Mouse (Mus musculus) intestine, embryonic 14.5 days (tissue): Measurements from ENCODE around the gene Slc44a4. TPM values are rescaled to one million over a fixed set of nuclear protein-coding genes. Genes with fewer than 3 reads are reported as not detected.
A peak's percentile ranks its signal among the peaks of the same experiment; 100 is the strongest.
"Not testable (repeated sequence)": the region's sequence is repeated elsewhere in the genome, so short reads cannot be mapped to it uniquely, and the experiment has no call there.

Experiments
- ATAC-seq: fragments of 200-750 bp; cut with Nextera tagmentation; replicated peaks from 2 replicates; pipeline ENCODE4 v1.8.0; 2017; ENCODE audit warnings: low read depth, moderate number of reproducible peaks, moderate TSS enrichment, moderate library complexity; ENCODE audit not compliant: low FRiP score, low TSS enrichment
- DNase-seq: peaks from one replicate; pipeline ENCODE4 v3.0.0-alpha.2; 2018; ENCODE audit warnings: low spot score
- H3K27ac ChIP-seq: fragments of 300-500 bp; sonication (generic); 2 replicates; pipeline ENCODE4 v1.5.1; 2014; ENCODE audit warnings: low read depth, mild to moderate bottlenecking, control low read depth
- H3K27me3 ChIP-seq: fragments of 300-500 bp; sonication (generic); replicated peaks from 2 replicates; pipeline ENCODE4 v1.6.1; 2014; ENCODE audit warnings: low read length, control low read depth; ENCODE audit not compliant: control insufficient read depth, insufficient read depth
- H3K36me3 ChIP-seq: fragments of 300-500 bp; sonication (generic); 2 replicates; pipeline ENCODE4 v1.6.1; 2014; ENCODE audit warnings: low read length, control low read depth; ENCODE audit not compliant: control insufficient read depth, insufficient read depth
- H3K4me1 ChIP-seq: fragments of 300-500 bp; sonication (generic); replicated peaks from 2 replicates; pipeline ENCODE4 v1.6.1; 2014; ENCODE audit warnings: low read length, control low read depth, mixed read lengths; ENCODE audit not compliant: control insufficient read depth, insufficient read depth
- H3K4me2 ChIP-seq: fragments of 300-500 bp; sonication (generic); 2 replicates; pipeline ENCODE4 v1.6.1; 2014; ENCODE audit warnings: low read length
- H3K4me3 ChIP-seq: fragments of 300-500 bp; sonication (generic); 2 replicates; pipeline ENCODE4 v1.5.1; 2014; ENCODE audit warnings: low read depth, low read length, control low read depth, mixed read lengths
- H3K9ac ChIP-seq: fragments of 300-500 bp; sonication (generic); 2 replicates; pipeline ENCODE4 v1.6.1; 2014; ENCODE audit warnings: mild to moderate bottlenecking, low read length
- H3K9me3 ChIP-seq: fragments of 300-500 bp; sonication (generic); 2 replicates; pipeline ENCODE4 v1.6.1; 2016; ENCODE audit warnings: low read length, control low read depth; ENCODE audit not compliant: control insufficient read depth
- WGBS: fragments of 180-500 bp; shearing (Covaris S2); extraction: QIAGEN DNeasy Blood & Tissue Kit; methylation state at CpG from one replicate; pipeline ENCODE4 v1.1.7; 2014; 5-methylcytosine and 5-hydroxymethylcytosine counted together
- polyA plus RNA-seq: library from polyadenylated mRNA; unstranded; fragments of >200 nt; fragmentation: Nextera tagmentation; extraction: Ambion mirVana; gene quantifications from 2 replicates; pipeline ENCODE4 v1.2.1, GENCODE M21; 2014

The Slc44a4 gene
- polyA plus RNA-seq, 1 experiment from 2014 or later = 28.4 TPM

DNA sequence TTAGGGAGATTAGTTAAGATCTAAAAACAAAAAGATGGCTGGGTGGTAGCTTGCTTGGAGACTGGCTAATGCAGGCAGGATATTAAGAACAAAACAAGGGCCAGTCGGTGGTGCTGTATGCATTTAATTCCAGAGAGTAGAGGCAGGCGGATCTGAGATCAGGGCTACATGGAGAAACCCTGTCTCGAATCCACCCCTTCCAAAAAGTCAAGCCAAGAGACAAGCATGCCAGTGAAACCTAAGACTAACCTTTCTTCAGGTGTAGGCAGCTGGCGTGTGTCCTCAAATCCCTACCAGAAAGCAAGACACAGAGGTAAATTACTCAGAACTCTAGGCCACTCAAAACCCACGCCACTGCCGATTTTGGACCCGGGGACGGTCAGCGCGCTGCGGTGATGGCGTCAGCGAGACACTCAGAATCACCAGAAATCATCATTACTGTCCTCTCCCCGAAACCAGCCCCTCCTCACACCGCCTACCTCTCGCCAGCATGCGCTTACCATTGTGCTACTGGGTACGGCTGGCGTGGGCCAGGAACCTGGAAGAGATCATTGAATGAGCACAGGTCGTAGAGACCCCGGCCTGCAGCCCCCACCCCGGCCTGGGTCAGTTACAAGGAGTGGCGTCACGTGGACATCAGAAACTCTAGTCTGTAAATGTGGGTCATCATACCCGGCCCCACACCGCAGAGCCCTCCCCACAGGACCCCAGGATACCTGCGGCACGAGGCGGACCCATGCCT is 37.5 kb downstream of the Slc44a4 start:
- no peak for DNase-seq
- WGBS = under 1% methylated on average over 29 of the region's 29 CpGs
- peaks cover 4% of the 10 kb centered on the region; the same call in 1 of the 2 replicates for H3K4me1 ChIP-seq
- H3K9ac ChIP-seq = peak overlapping the region; percentile 100
- peaks cover 21% of the 10 kb centered on the region for H3K36me3 ChIP-seq
- H3K9me3 ChIP-seq = no peaks in the 10 kb centered on the region
- H3K27me3 ChIP-seq = no peaks in the 10 kb centered on the region; the same call in 1 of the 2 replicates
- ATAC-seq = peak; percentile 16; the same call in 1 of the 2 replicates
- peak overlapping the region; percentile 96 for H3K27ac ChIP-seq
- H3K4me3 ChIP-seq = peak overlapping the region; percentile 100
- H3K4me2 ChIP-seq = peak overlapping the region; percentile 91

DNA sequence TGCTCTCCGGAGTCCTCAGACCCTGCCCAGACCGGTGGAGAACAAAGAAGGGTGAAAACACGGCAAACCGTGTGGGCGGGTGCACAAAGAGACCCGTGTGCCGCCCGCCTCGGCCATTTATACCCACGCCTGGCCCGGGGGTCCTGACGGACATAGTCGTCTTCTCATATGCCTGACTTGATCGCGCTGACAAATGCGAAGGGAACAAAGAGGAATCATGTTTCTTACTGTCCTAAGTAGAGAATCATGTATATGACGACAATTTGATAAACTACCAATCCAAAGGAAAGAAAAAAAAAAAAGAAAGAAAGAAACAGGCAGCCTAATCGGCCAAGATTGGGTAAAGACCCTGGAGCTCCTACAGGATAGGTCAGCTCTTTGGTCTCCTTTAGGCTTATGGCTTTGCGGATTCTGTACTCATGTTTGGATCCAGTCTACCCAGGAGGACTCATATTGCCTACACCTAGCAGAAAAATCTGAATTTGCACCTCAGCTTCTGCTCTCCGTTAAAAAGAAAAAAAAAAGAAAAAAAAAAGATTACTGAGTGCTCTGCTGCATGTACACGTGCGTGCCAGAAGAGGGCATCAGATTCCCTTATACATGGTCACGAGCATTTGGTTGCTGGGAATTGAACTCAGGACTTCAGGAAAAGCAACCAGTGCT is 38.2 kb downstream of the Slc44a4 start:
- Histone ChIP-seq H3K36me3 (peaks cover 21% of the 10 kb centered on the region), H3K4me2 (peak overlapping the region; percentile 91), H3K9ac (peak overlapping the region; percentile 100), H3K9me3 (no peaks in the 10 kb centered on the region), H3K4me1 (peaks cover 4% of the 10 kb centered on the region; the same call in 1 of the 2 replicates), H3K27ac (peak overlapping the region; percentile 96), H3K27me3 (no peaks in the 10 kb centered on the region; the same call in 1 of the 2 replicates), H3K4me3 (peak overlapping the region; percentile 100)
- peak; percentile 98 for DNase-seq
- WGBS = under 1% methylated on average over 23 of the region's 23 CpGs
- ATAC-seq = peak; percentile 74

GRCm38 (mm10) chr17:34953258-34953657 is 39.0 kb downstream of the Slc44a4 start:
- Histone ChIP-seq H3K4me2 (no peak overlapping the region), H3K4me1 (peaks cover 4% of the 10 kb centered on the region; the same call in 1 of the 2 replicates), H3K4me3 (peak overlapping the region; percentile 100; the same call in 1 of the 2 replicates), H3K27ac (no peak overlapping the region), H3K27me3 (no peaks in the 10 kb centered on the region; the same call in 1 of the 2 replicates), H3K9me3 (no peaks in the 10 kb centered on the region), H3K36me3 (peaks cover 21% of the 10 kb centered on the region), H3K9ac (no peak overlapping the region)
- 91% methylated on average over 3 of the region's 3 CpGs for whole genome bisulfite sequencing
- no peak for ATAC-seq
- no peak for DNase-seq

- no peaks in the 10 kb centered on the region; the same call in 1 of the 2 replicates for H3K27me3 ChIP-seq
- H3K27ac ChIP-seq = no peak overlapping the region
- H3K9me3 ChIP-seq = no peaks in the 10 kb centered on the region
- 94% methylated on average over 4 of the region's 4 CpGs for WGBS
- H3K4me3 ChIP-seq = no peak overlapping the region
- H3K9ac ChIP-seq = no peak overlapping the region
- no peak overlapping the region for H3K4me2 ChIP-seq
- ATAC-seq = no peak
- peaks cover 21% of the 10 kb centered on the region for H3K36me3 ChIP-seq
- DNase-seq = no peak
- H3K4me1 ChIP-seq = peaks cover 4% of the 10 kb centered on the region; the same call in 1 of the 2 replicates
These were observed 39.6 kb downstream of the Slc44a4 start for GRCm38 (mm10) chr17:34953904-34954303.

DNA sequence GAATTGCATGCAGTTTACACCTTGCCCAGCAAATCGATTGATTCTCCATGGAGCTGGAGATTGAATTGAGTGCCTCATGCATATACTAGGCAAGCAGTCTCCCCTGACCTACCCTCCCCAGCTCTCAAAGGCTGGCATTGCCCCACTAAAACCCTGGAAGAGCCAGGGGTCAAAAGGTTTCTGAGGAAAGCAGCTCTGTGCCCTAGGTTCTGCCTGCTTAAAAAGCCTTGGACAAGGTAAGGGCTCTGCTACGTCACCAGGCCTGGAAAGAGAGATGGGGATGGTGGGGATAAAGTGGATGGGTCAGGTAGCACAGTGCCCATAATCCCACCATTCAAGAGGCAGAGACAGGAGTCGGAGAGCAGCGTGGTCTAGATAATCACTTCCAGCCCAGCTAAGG is 40.6 kb downstream of the Slc44a4 start:
- DNase-seq (no peak), ATAC-seq (no peak)
- H3K4me3 ChIP-seq = no peak overlapping the region
- H3K27ac ChIP-seq = no peak overlapping the region
- H3K9me3 ChIP-seq = no peaks in the 10 kb centered on the region
- H3K27me3 ChIP-seq = no peaks in the 10 kb centered on the region; the same call in 1 of the 2 replicates
- no peak overlapping the region for H3K4me2 ChIP-seq
- no peak overlapping the region for H3K9ac ChIP-seq
- peaks cover 4% of the 10 kb centered on the region; the same call in 1 of the 2 replicates for H3K4me1 ChIP-seq
- 79% methylated on average over 4 of the region's 4 CpGs for WGBS
- peaks cover 17% of the 10 kb centered on the region for H3K36me3 ChIP-seq

DNA sequence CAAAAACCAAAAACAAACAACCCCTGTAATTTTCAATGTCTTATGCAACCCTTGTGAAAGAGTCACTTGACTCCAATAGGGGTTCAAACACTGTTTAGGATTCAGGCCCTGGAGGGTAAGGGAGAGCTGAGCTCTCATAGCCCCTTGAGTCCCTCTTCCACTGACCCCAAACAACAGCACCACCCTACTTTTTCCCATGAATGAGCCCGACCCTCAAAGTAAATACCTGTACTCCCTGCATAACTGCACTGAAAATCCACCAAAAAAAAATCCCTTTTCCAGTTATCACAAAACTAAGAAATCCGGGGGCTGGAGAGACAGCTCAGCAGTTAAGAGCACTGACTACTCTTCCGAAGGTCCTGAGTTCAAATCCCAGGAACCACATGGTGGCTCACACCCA is 41.6 kb downstream of the Slc44a4 start:
- Histone ChIP-seq H3K9ac (no peak overlapping the region), H3K9me3 (no peaks in the 10 kb centered on the region), H3K27me3 (no peaks in the 10 kb centered on the region; the same call in 1 of the 2 replicates), H3K36me3 (peaks cover 6% of the 10 kb centered on the region), H3K27ac (no peak overlapping the region), H3K4me2 (no peak overlapping the region), H3K4me3 (no peak overlapping the region), H3K4me1 (peaks cover 7% of the 10 kb centered on the region)
- 80% methylated on average over 3 of the region's 3 CpGs for WGBS
- ATAC-seq (no peak), DNase-seq (no peak)

GRCm38 (mm10) chr17:34956340-34956739 is 42.1 kb downstream of the Slc44a4 start:
- Histone ChIP-seq H3K4me3 (no peak overlapping the region), H3K27ac (no peak overlapping the region), H3K36me3 (peaks cover 2% of the 10 kb centered on the region; the same call in 1 of the 2 replicates), H3K4me2 (no peak overlapping the region), H3K9me3 (no peaks in the 10 kb centered on the region), H3K27me3 (no peaks in the 10 kb centered on the region; the same call in 1 of the 2 replicates), H3K4me1 (peaks cover 5% of the 10 kb centered on the region), H3K9ac (no peak overlapping the region)
- WGBS = 38% methylated on average over 1 of the region's 1 CpGs
- no peak for DNase-seq
- no peak for ATAC-seq

- not testable (repeated sequence) for ATAC-seq, H3K36me3 ChIP-seq, H3K9ac ChIP-seq, H3K27ac ChIP-seq, H3K9me3 ChIP-seq, H3K4me2 ChIP-seq, DNase-seq, H3K4me3 ChIP-seq, H3K4me1 ChIP-seq, H3K27me3 ChIP-seq
- 17% methylated on average over 16 of the region's 40 CpGs for WGBS
These were observed 43.0 kb downstream of the Slc44a4 start for GRCm38 (mm10) chr17:34957291-34957690.
